Mouse (Mus musculus): Measurements from ENCODE around the gene Olfr750.
A peak's percentile ranks its signal among the peaks of the same experiment; 100 is the strongest.

The Olfr750 gene

DNA sequence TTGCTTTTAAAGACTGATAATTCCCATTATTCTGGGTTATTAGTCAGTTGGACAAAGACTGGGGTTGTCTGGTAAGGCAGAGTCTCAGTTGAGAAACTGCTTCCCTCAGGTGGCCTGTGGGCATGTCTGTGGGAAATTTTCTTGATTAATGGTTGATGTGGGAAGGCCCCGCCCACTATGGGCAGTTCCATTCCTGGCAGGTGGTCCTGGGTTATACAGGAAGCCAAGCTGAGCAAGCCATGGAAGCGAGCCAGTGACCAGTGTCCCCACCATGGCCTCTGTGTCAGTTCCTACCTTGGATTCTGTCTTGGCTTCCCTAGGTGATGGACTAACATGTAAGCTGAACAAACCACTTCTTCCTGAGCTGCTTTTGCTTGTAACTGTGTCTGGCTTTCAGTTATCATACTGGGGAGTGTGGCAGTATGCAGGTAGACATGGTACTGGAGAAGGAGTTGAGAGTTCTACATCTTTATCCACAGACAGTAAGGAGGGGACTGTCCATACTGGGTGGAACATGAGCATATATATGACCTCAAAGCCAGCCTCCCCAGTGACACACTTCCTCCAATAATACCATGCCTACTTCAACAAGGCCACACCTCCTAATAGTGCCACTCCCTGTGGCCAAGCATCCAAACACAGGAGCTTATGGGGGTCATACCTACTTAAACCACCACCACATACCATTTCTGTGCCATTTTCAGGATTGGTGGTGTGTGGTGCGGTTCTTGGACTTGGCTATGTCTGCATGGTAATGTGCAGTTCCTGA, 46.7 kb downstream of the Olfr750 start:
- no peak for DNase-seq (ENCODE audit: extremely low read depth, low read depth)

DNA sequence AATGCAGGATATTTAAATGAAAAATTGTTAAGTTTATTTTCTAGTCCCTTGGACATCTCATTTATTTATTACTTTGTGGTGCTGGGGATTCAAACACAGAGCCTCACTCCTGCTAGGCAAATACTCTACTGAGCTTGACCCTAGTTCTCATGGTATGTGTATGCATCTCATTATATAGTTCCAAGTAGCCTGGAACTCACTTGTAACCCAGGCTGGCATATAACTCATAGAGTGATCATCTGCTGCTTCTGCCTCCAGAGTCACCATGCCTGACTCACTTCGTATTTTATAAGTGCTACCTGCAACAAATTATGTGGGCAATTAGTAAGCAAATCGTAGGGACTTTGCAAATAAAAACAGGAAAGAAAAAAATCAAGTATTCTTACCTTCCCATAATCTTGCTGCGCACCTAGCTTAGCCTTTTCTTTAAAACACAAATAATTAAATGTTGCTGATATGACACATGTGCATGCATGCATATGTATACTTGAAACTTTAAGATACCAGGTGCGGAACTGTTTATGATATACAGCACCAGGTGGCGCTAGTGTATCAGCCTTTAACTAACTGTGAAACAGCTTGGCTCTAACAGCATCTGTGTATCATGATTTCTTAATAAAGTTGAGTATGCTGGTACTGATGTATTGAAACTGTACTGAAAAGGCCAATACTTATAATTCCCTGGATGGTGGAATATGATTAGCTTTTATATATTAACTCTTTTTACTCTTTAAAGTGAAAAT, 47.7 kb downstream of the Olfr750 start:
- DNase-seq (ENCODE audit: extremely low read depth, low read depth): peak; percentile 64

DNA sequence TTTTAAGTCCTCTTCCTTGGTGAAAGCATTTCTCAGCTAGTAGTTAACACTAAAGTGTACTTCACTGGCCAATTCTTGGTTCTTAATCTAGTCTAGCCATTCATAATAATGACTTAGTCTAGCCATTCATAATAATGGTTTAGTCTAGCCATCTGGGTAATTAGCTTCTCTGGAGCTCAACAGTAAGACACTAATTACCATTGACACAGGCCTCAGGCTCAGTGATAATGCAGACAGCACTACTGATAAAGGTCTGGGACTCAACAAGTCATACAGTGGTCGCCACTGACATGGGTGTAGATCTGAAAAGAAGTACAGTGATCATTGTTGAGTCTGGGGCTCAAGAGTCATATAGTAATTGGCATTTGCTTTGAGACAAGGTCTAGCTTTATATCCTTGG, 49.4 kb downstream of the Olfr750 start:
- no peak for DNase-seq (ENCODE audit: extremely low read depth, low read depth)

GRCm38 (mm10) chr14:51023457-51023856, 50.8 kb downstream of the Olfr750 start:
- DNase-seq (ENCODE audit: extremely low read depth, low read depth): no peak

DNA sequence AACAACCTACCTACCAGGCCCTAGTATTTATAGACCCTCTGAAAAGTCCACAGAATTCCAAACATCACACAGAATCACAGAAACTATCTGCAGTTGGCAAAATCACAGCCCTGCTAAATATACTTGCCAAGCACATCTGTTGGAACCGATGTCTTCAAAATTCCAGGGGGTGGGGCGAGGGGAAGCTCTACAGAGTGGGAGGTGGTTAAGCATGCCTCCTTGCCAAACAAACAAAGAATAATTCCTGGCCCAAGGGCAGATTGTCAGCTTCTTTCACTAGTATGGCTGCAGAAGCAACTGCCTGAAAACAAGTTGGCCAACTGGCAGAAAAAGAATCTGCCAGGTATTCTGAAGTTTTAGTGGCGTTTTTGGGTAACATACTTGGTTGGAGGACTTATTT, 57.0 kb downstream of the Olfr750 start:
- no peak for DNase-seq (ENCODE audit: extremely low read depth, low read depth)
